Mouse (Mus musculus) megakaryocyte, embryonic 14.5 days (primary cell): ENCODE measurements around the gene Plscr1.

Experiments used
- FLI1 ChIP-seq: IDR thresholded peaks from 2 replicates; pipeline ENCODE4 v1.6.1; 2012; ENCODE audit warnings: low read length, inconsistent platforms, mixed read lengths
- GATA1 ChIP-seq: IDR thresholded peaks from 3 replicates; pipeline ENCODE4 v1.6.1; 2012; ENCODE audit warnings: mixed read lengths, low read length, inconsistent platforms, borderline replicate concordance

DNA sequence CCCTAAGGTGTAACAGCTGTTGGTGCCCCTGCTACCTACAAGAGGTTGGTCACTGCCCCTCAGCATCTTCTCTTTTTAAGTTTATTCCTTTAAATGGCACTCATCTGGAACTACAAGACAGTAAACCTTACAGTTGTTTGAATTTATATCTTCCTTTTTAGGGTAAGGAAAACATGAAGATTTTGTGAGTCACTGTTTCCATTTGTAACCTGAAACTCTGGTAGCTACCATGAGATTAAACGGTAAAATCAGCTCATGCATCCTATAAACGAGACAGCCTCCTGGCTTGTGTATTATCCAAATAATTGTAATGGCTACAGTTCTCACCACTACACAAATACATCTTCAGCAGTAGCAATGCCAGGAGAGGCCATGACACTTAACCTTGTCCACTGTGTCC is 45.2 kb upstream of the Plscr1 start:
- no peak for TF ChIP-seq GATA1
- TF ChIP-seq FLI1, result no peak
